Mouse (Mus musculus): ENCODE results near the gene Irf6.

DNA sequence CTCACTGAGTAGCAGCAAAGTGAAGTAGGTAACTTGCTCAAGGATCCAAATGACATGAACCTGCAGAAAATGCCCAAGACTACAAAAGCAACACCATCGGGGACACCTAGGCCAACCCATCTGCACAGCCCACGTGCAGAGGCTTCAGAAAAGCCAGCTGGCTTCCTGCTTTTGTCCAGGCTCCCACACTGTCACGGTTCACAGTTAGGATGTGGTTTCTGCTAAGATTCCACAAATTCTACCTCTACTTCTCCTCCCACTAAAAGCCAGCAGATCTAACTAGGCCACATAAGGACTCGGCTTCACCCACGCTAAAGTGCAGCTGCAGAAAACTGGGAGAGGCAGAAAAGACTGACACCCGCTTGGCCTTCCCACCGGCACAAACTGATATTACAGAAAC lies 30.1 kb upstream of the Irf6 start:
- TF ChIP-seq CEBPB (IDR thresholded peaks at IDR 0.05; ENCODE audit: low read depth) (no peak), CTCF (IDR thresholded peaks at IDR 0.05; ENCODE audit: control insufficient read depth, insufficient read depth, insufficient read length) (no peak), MAX (IDR thresholded peaks at IDR 0.05) (no peak), MYOD1 (IDR thresholded peaks at IDR 0.05; ENCODE audit: control insufficient read depth, insufficient read length, low read depth) (no peak), USF1 (IDR thresholded peaks at IDR 0.05; ENCODE audit: low read depth) (no peak)

All from C2C12 (cell line).